Mouse (Mus musculus) kidney, embryonic 15.5 days (tissue): Measurements from ENCODE around the gene Slc5a6. TPM values are rescaled to one million over a fixed set of nuclear protein-coding genes. Genes with fewer than 3 reads are reported as not detected.
"Not testable (repeated sequence)": the region's sequence is repeated elsewhere in the genome, so short reads cannot be mapped to it uniquely, and the experiment has no call there.

ENCODE experiments used
- ATAC-seq: fragments of 200-750 bp; cut with Nextera tagmentation; replicated peaks from 2 replicates; pipeline ENCODE4 v1.8.0; 2017; ENCODE audit warnings: moderate TSS enrichment; ENCODE audit not compliant: low FRiP score
- H3K27ac ChIP-seq: fragments of 300-500 bp; sonication (generic); 2 replicates; pipeline ENCODE4 v1.5.1; 2015; ENCODE audit warnings: mild to moderate bottlenecking, inconsistent platforms
- H3K27me3 ChIP-seq: fragments of 300-500 bp; sonication (generic); 2 replicates; pipeline ENCODE4 v1.6.1; 2015; ENCODE audit warnings: inconsistent platforms
- H3K36me3 ChIP-seq: fragments of 300-500 bp; sonication (generic); 2 replicates; pipeline ENCODE4 v1.6.1; 2015; ENCODE audit warnings: inconsistent platforms
- H3K4me1 ChIP-seq: fragments of 300-500 bp; sonication (generic); 2 replicates; pipeline ENCODE4 v1.6.1; 2015; ENCODE audit warnings: inconsistent platforms
- H3K4me2 ChIP-seq: fragments of 300-500 bp; sonication (generic); 2 replicates; pipeline ENCODE4 v1.6.1; 2015; ENCODE audit warnings: moderate library complexity, mild to moderate bottlenecking, inconsistent platforms
- H3K4me3 ChIP-seq: fragments of 300-500 bp; sonication (generic); replicated peaks from 2 replicates; pipeline ENCODE4 v1.5.1; 2015; ENCODE audit warnings: mild to moderate bottlenecking, inconsistent platforms
- H3K9ac ChIP-seq: fragments of 300-500 bp; sonication (generic); 2 replicates; pipeline ENCODE4 v1.6.1; 2015; ENCODE audit warnings: mild to moderate bottlenecking, inconsistent platforms
- H3K9me3 ChIP-seq: fragments of 300-500 bp; sonication (generic); replicated peaks from 2 replicates; pipeline ENCODE4 v1.6.1; 2016; ENCODE audit warnings: inconsistent platforms
- WGBS: fragments of 180-500 bp; shearing (Covaris S2); methylation state at CpG from one replicate; pipeline ENCODE4 v1.1.7; 2015; ENCODE audit warnings: mixed read lengths; 5-methylcytosine and 5-hydroxymethylcytosine counted together
- polyA plus RNA-seq: library from polyadenylated mRNA; unstranded; fragments of >200 nt; fragmentation: Nextera tagmentation; extraction: Ambion mirVana; gene quantifications from 2 replicates; pipeline ENCODE4 v1.2.1, GENCODE M21; 2015

The Slc5a6 gene
- polyA plus RNA-seq, 1 experiment from 2014 or later, result 11.8 TPM

DNA sequence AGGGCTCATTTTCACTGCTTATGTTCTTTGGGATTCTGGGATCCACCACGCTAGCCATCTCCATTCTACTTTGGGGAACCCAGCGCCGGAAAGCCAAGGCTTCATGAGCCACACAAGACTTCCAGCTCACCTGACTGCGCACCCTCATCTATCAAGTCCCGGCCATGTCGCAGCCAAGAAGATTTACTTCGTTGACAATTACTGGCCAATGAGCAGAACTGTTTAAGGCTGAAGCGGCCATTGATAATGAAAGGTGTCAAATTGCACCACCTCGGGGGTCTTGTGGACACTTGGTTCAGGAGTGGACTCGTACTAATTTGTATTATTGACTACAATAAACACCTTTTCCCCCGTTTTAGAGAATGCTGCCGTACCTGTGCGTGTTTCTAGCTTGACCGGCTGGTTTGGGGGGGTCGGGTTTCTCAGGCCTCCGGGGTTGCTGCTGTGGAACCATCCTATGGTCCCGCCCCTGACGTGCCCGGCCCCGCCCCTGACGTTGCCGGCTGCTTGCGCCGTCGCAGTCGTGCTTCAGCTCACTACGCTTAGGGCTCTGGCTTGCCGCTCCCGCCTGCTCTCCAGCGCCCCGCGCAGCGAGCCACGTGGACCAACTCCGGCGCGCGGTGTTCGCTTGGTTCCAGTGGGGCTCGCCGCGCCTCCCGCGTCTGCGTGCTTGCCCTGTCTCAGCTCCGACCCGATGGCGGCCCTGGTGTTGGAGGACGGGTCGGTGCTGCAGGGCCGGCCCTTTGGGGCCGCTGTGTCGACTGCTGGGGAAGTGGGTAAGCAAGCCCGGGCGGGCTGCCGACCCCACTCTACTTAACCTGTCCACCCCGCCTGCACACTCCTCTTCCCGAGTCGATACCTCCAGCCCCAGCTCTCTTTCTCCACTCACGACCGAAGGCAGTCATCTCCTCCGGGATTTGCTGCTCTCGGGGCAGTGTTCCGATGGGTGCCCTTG, 5.8 kb upstream of the Slc5a6 start, which contains the start of gene Cad:
TSS of gene Cad (plus strand) at position 520 of the 955 bp plus-strand sequence.
- peak within 1 kb of the TSS; percentile 74 for H3K4me3 ChIP-seq
- no peaks in the 10 kb centered on the region for H3K27me3 ChIP-seq
- H3K36me3 ChIP-seq, result peaks cover 34% of the 10 kb centered on the region
- peak within 1 kb of the TSS; percentile 87 for H3K27ac ChIP-seq
- ATAC-seq, result peak; percentile 98
- H3K4me2 ChIP-seq, result peak within 1 kb of the TSS; percentile 95
- no peaks in the 10 kb centered on the region for H3K9me3 ChIP-seq
- WGBS, result under 1% methylated on average over 64 of the region's 64 CpGs
- H3K4me1 ChIP-seq, result peaks cover 24% of the 10 kb centered on the region
- peak within 1 kb of the TSS; percentile 76 for H3K9ac ChIP-seq

DNA sequence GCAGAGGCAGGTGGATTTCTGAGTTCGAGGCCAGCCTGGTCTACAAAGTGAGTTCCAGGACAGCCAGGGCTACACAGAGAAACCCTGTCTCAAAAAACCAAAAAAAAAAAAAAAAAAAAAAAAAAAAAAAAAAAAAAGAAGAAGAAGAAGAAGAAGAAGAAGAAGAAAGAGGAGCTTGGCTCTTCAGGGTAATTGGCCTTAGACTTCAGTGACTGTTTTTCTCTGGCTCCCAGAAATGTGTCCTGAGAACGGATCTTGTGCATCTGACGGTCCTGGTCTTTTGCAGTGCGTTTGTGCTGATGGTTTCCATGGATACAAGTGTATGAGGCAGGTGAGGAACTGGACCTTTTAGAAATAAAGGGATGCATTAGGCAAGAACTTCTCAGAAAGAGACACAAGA, 5.0 kb upstream of the Slc5a6 start:
- ATAC-seq, H3K9me3 ChIP-seq, H3K27me3 ChIP-seq: not testable (repeated sequence)
- H3K4me3 ChIP-seq, result peak overlapping the region; percentile 74
- H3K9ac ChIP-seq, result 0 out of 2 replicates have a peak overlapping the region, but pooled peaks have one; percentile 76
- WGBS, result 55% methylated on average over 4 of the region's 4 CpGs
- H3K4me1 ChIP-seq, result peaks cover 25% of the 10 kb centered on the region
- H3K27ac ChIP-seq, result peak overlapping the region; percentile 87
- peaks cover 26% of the 10 kb centered on the region for H3K36me3 ChIP-seq
- H3K4me2 ChIP-seq, result peak overlapping the region; percentile 95

DNA sequence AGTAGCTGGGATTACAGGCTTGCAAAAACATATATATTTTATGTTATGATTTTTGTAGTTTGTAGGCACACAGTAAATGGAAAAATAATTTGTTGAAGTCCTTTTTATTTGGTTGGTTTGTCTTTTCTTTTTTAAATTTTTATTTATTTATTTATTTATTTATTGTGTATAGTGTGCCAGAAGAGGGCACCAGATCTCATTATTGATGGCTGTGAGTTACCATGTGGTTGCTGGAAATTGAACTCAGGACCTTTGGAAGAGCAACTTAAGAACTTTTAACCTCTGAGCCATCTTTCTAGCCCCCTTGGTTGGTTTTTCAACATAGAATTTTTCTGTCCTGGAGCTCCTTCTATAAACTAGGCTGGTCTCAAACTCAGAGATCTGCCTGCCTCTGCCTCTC, 1.7 kb upstream of the Slc5a6 start:
- no peak for ATAC-seq
- Histone ChIP-seq H3K27ac (no peak overlapping the region), H3K36me3 (peaks cover 12% of the 10 kb centered on the region), H3K4me3 (no peak overlapping the region), H3K4me2 (no peak overlapping the region), H3K9ac (no peak overlapping the region), H3K27me3 (no peaks in the 10 kb centered on the region), H3K9me3 (no peaks in the 10 kb centered on the region), H3K4me1 (peaks cover 25% of the 10 kb centered on the region)

GRCm38 (mm10) chr5:31047848-31048762, 619 bp downstream of the Slc5a6 start, which contains the start of gene Atraid:
Gene Atraid, plus strand, starts transcription at chr5:31048312.
- Histone ChIP-seq H3K9me3 (no peaks in the 10 kb centered on the region), H3K36me3 (peaks cover 14% of the 10 kb centered on the region), H3K4me3 (peak within 1 kb of the TSS; percentile 76), H3K4me2 (peak within 1 kb of the TSS; percentile 88), H3K9ac (peak within 1 kb of the TSS; percentile 78), H3K27ac (peak within 1 kb of the TSS; percentile 98), H3K4me1 (peaks cover 17% of the 10 kb centered on the region), H3K27me3 (no peaks in the 10 kb centered on the region)
- under 1% methylated on average over 73 of the region's 73 CpGs for WGBS
- peak; percentile 98 for ATAC-seq

DNA sequence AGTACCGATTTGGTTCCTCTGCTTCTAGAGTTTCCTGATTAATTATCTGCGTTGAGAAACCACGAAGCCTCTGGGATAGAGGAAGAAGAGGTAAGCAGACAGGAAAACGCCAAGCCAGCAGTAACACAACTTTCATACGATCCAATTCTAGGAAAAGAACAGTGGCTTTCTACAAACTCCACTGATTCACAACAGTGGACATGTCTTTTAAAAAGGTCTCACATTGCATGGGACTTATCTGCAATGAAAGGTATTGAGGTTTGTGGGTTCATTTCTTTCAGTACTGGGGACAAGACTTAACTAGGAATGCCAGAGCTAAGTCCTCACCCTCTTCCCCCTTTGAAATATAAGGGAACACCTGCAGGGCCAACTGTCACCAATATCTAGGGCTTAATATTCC, 1.6 kb downstream of the Slc5a6 start:
- Histone ChIP-seq H3K27ac (no peak overlapping the region; the same call in 1 of the 2 replicates), H3K9me3 (no peaks in the 10 kb centered on the region), H3K4me3 (peak overlapping the region; percentile 76), H3K9ac (peak overlapping the region; percentile 78), H3K27me3 (no peaks in the 10 kb centered on the region), H3K36me3 (peaks cover 16% of the 10 kb centered on the region), H3K4me1 (peaks cover 17% of the 10 kb centered on the region), H3K4me2 (peak overlapping the region; percentile 88)
- ATAC-seq, result no peak
- 69% methylated on average over 5 of the region's 5 CpGs for WGBS

- no peak for ATAC-seq
- Histone ChIP-seq H3K9me3 (no peaks in the 10 kb centered on the region), H3K9ac (no peak overlapping the region), H3K27me3 (no peaks in the 10 kb centered on the region), H3K36me3 (peaks cover 20% of the 10 kb centered on the region), H3K4me3 (no peak overlapping the region), H3K4me2 (no peak overlapping the region), H3K27ac (no peak overlapping the region), H3K4me1 (peaks cover 17% of the 10 kb centered on the region)
- WGBS, result 93% methylated on average over 6 of the region's 6 CpGs
These were observed 2.3 kb downstream of the Slc5a6 start for GRCm38 (mm10) chr5:31046416-31046815.

GRCm38 (mm10) chr5:31038171-31038845, 10.4 kb downstream of the Slc5a6 start:
- no peaks in the 10 kb centered on the region for H3K27me3 ChIP-seq

DNA sequence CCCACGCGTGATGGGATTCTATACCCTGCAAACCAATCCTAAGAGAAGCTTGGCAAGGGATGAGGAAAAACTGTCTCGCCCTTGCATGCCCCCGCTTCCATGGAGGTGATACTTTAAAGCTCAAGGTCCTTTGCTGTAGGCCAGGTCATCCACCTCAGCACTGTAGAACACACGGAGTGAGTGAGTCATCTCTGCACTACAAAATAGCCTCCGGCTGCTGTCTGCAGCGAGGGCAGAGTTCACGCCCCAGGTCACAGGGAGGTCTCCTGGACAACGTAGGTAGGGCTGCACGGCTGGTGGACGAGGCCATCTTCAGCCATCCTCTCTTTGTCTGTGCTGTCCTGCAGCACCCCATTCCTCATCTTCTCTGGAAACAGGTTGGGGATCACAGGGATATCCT, 12.2 kb downstream of the Slc5a6 start:
- not testable (repeated sequence) for H3K4me3 ChIP-seq, H3K4me1 ChIP-seq, H3K9ac ChIP-seq, ATAC-seq, H3K27me3 ChIP-seq, H3K27ac ChIP-seq, H3K9me3 ChIP-seq, H3K4me2 ChIP-seq
- WGBS, result 82% methylated on average over 11 of the region's 11 CpGs
- H3K36me3 ChIP-seq, result peaks cover 42% of the 10 kb centered on the region

More at GRCm38 (mm10) chr5:31038171-31038845, 10.4 kb downstream of the Slc5a6 start:
- no peak for ATAC-seq
- peaks cover 57% of the 10 kb centered on the region for H3K36me3 ChIP-seq
- H3K9me3 ChIP-seq, result no peaks in the 10 kb centered on the region
- H3K4me1 ChIP-seq, result no peaks in the 10 kb centered on the region
- no peak overlapping the region for H3K9ac ChIP-seq
- no peak overlapping the region for H3K4me3 ChIP-seq
- WGBS, result 87% methylated on average over 7 of the region's 7 CpGs
- H3K4me2 ChIP-seq, result no peak overlapping the region
- no peak overlapping the region for H3K27ac ChIP-seq

GRCm38 (mm10) chr5:31034669-31035068, 14.1 kb downstream of the Slc5a6 start:
- H3K4me3 ChIP-seq, result no peak overlapping the region
- H3K36me3 ChIP-seq, result peaks cover 29% of the 10 kb centered on the region
- H3K9ac ChIP-seq, result no peak overlapping the region
- no peak overlapping the region for H3K4me2 ChIP-seq
- H3K27ac ChIP-seq, result no peak overlapping the region
- no peaks in the 10 kb centered on the region for H3K27me3 ChIP-seq
- no peak for ATAC-seq
- 90% methylated on average over 6 of the region's 6 CpGs for WGBS
- 0 out of 2 replicates have a peak, but pooled peaks cover 2% of the 10 kb centered on the region for H3K4me1 ChIP-seq
- H3K9me3 ChIP-seq, result no peaks in the 10 kb centered on the region

- H3K36me3 ChIP-seq, result no peaks in the 10 kb centered on the region
- H3K4me3 ChIP-seq, result no peak overlapping the region
- H3K4me1 ChIP-seq, result 0 out of 2 replicates have a peak, but pooled peaks cover 2% of the 10 kb centered on the region
- no peaks in the 10 kb centered on the region for H3K27me3 ChIP-seq
- peak overlapping the region; percentile 45; the same call in 1 of the 2 replicates for H3K27ac ChIP-seq
- 82% methylated on average over 8 of the region's 8 CpGs for WGBS
- H3K9me3 ChIP-seq, result no peaks in the 10 kb centered on the region
- no peak for ATAC-seq
- no peak overlapping the region for H3K4me2 ChIP-seq
- no peak overlapping the region for H3K9ac ChIP-seq
These were observed 17.2 kb downstream of the Slc5a6 start for GRCm38 (mm10) chr5:31031508-31031907.

DNA sequence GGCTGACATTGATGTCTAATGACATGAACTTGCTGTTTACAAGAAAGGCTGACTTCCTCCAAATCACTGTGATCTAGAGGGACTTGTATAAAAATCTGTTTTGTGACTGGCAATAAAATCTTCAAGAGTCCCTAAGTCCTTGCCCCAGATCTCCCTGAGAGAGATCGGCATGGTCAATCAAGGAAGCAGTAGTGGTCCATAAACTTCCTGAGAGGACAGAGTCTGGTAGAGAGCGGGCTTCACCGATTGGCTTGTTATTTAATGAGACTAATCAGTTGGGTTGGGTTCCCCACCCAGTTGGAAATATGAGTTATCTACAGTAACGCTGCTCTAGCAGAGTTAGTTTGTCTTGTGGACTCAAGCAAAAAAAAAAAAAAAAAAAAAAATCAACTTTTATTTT, 17.8 kb downstream of the Slc5a6 start:
- peak; percentile 40; the same call in 1 of the 2 replicates for ATAC-seq

More for the DNA sequence above, 17.8 kb downstream of the Slc5a6 start:
- H3K9me3 ChIP-seq, result no peaks in the 10 kb centered on the region
- no peaks in the 10 kb centered on the region for H3K27me3 ChIP-seq
- H3K9ac ChIP-seq, result no peak overlapping the region
- H3K4me2 ChIP-seq, result no peak overlapping the region
- WGBS, result 26% methylated on average over 4 of the region's 4 CpGs
- H3K27ac ChIP-seq, result peak overlapping the region; percentile 45; the same call in 1 of the 2 replicates
- no peaks in the 10 kb centered on the region for H3K36me3 ChIP-seq
- H3K4me1 ChIP-seq, result 0 out of 2 replicates have a peak, but pooled peaks cover 2% of the 10 kb centered on the region
- H3K4me3 ChIP-seq, result no peak overlapping the region
